Mouse (Mus musculus): ENCODE measurements around the gene Igf2bp3. TPM values are rescaled to one million over a fixed set of nuclear protein-coding genes. Genes with fewer than 3 reads are reported as not detected.

Gene Igf2bp3
- polyA plus RNA-seq, 1 experiment from 2014 or later: 50.5 TPM

- ATAC-seq (ENCODE audit: borderline replicate concordance, extremely low read depth, low FRiP score, low TSS enrichment): peak; percentile 47; the same call in 1 of the 2 replicates
- peaks cover 30% of the 10 kb centered on the region for H3K4me1 ChIP-seq
- H3K9ac ChIP-seq: no peak overlapping the region
Observed at GRCm38 (mm10) chr6:49096421-49096820, 118.3 kb downstream of the Igf2bp3 start.

GRCm38 (mm10) chr6:49094968-49095367 lies 119.8 kb downstream of the Igf2bp3 start:
- H3K9me3 ChIP-seq: no peaks in the 10 kb centered on the region
- peaks cover 30% of the 10 kb centered on the region for H3K4me1 ChIP-seq
- H3K36me3 ChIP-seq: peaks cover 50% of the 10 kb centered on the region
- no peaks in the 10 kb centered on the region for H3K27me3 ChIP-seq
- H3K4me2 ChIP-seq: no peak overlapping the region
- ATAC-seq (ENCODE audit: borderline replicate concordance, extremely low read depth, low FRiP score, low TSS enrichment): no peak
- H3K27ac ChIP-seq: no peak overlapping the region
- no peak overlapping the region for H3K9ac ChIP-seq
- WGBS: 85% methylated on average over 10 of the region's 10 CpGs
- H3K4me3 ChIP-seq: no peak overlapping the region

More at GRCm38 (mm10) chr6:49096421-49096820, 118.3 kb downstream of the Igf2bp3 start:
- Histone ChIP-seq H3K27ac (peak overlapping the region; percentile 84), H3K27me3 (no peaks in the 10 kb centered on the region), H3K9me3 (no peaks in the 10 kb centered on the region), H3K4me2 (peak overlapping the region; percentile 32; the same call in 1 of the 2 replicates), H3K36me3 (peaks cover 35% of the 10 kb centered on the region), H3K4me3 (no peak overlapping the region)
- 49% methylated on average over 7 of the region's 7 CpGs for WGBS

DNA sequence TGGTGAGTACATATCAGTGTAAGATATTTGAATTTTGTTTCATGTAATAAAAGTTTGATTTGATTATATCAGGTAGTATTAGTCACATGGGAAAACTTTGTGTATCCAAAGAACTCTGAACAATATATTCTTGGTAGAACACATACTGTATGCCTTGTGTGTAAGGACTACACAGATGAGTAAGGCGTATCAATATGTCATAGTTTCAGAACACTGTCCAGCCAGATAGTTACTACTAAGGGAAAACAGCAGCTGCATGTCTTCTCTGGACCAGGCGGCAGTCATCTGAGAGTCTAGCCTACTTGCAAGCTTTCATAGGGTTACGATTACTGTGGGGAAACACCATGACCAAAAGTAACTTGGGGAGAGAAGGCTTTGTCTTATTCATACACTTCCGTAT lies 131.7 kb downstream of the Igf2bp3 start:
- WGBS: 88% methylated on average over 4 of the region's 4 CpGs
- no peaks in the 10 kb centered on the region for H3K4me1 ChIP-seq
- H3K36me3 ChIP-seq: peaks cover 52% of the 10 kb centered on the region
- no peaks in the 10 kb centered on the region for H3K9me3 ChIP-seq
- no peak overlapping the region for H3K4me2 ChIP-seq
- no peak overlapping the region for H3K27ac ChIP-seq
- no peak overlapping the region for H3K4me3 ChIP-seq
- no peaks in the 10 kb centered on the region for H3K27me3 ChIP-seq
- ATAC-seq (ENCODE audit: borderline replicate concordance, extremely low read depth, low FRiP score, low TSS enrichment): no peak
- no peak overlapping the region for H3K9ac ChIP-seq

- Histone ChIP-seq H3K9ac (no peak overlapping the region), H3K4me2 (no peak overlapping the region), H3K36me3 (peaks cover 22% of the 10 kb centered on the region), H3K27ac (no peak overlapping the region), H3K27me3 (no peaks in the 10 kb centered on the region), H3K9me3 (no peaks in the 10 kb centered on the region), H3K4me3 (no peak overlapping the region), H3K4me1 (peaks cover 11% of the 10 kb centered on the region)
- WGBS: 72% methylated on average over 1 of the region's 1 CpGs
- ATAC-seq (ENCODE audit: borderline replicate concordance, extremely low read depth, low FRiP score, low TSS enrichment): no peak
Observed at GRCm38 (mm10) chr6:49079313-49079712, 135.4 kb downstream of the Igf2bp3 start.

DNA sequence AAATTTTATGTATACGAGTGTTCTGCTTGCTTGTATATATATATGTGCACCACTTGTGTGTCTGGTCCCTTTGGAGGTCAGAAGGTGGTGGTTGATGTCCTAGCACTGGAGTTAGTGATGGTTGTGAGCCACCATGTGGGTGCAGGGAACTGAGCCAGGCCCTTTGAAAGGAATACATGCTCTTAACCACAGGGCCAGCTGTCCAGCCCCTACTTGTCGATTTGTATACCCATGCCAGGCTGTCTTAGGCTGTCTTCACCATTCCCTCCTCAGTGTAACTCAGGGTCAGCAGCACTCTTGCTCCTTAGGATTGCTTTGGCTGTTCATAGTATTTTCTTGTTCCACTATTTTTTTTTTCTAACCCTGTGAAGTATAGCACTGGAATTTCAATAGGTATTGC lies 136.9 kb downstream of the Igf2bp3 start:
- no peak for ATAC-seq (ENCODE audit: borderline replicate concordance, extremely low read depth, low FRiP score, low TSS enrichment)
- Histone ChIP-seq H3K4me2 (no peak overlapping the region), H3K27ac (no peak overlapping the region), H3K4me1 (peaks cover 12% of the 10 kb centered on the region), H3K9me3 (no peaks in the 10 kb centered on the region), H3K9ac (no peak overlapping the region), H3K36me3 (peaks cover 9% of the 10 kb centered on the region), H3K4me3 (no peak overlapping the region), H3K27me3 (no peaks in the 10 kb centered on the region)
- 73% methylated on average over 2 of the region's 2 CpGs for WGBS

GRCm38 (mm10) chr6:49074117-49074490 lies 140.7 kb downstream of the Igf2bp3 start:
- H3K4me3 ChIP-seq: peak overlapping the region; percentile 79
- H3K36me3 ChIP-seq: no peaks in the 10 kb centered on the region
- H3K4me1 ChIP-seq: peaks cover 12% of the 10 kb centered on the region
- H3K4me2 ChIP-seq: peak overlapping the region; percentile 72
- ATAC-seq (ENCODE audit: borderline replicate concordance, extremely low read depth, low FRiP score, low TSS enrichment): peak; percentile 58; the same call in 1 of the 2 replicates
- H3K27me3 ChIP-seq: no peaks in the 10 kb centered on the region
- H3K9me3 ChIP-seq: no peaks in the 10 kb centered on the region
- peak overlapping the region; percentile 83 for H3K27ac ChIP-seq
- WGBS: 1% methylated on average over 19 of the region's 19 CpGs
- peak overlapping the region; percentile 75 for H3K9ac ChIP-seq

GRCm38 (mm10) chr6:49073304-49074116 lies 141.2 kb downstream of the Igf2bp3 start, which contains the start of gene Malsu1:
Malsu1 (plus strand) TSS chr6:49073795.
- Histone ChIP-seq H3K36me3 (no peaks in the 10 kb centered on the region), H3K4me3 (peak within 1 kb of the TSS; percentile 79), H3K27ac (peak within 1 kb of the TSS; percentile 83), H3K27me3 (no peaks in the 10 kb centered on the region), H3K4me2 (peak within 1 kb of the TSS; percentile 72), H3K4me1 (peaks cover 12% of the 10 kb centered on the region), H3K9me3 (no peaks in the 10 kb centered on the region), H3K9ac (peak within 1 kb of the TSS; percentile 75)
- peak; percentile 94 for ATAC-seq (ENCODE audit: borderline replicate concordance, extremely low read depth, low FRiP score, low TSS enrichment)
- under 1% methylated on average over 49 of the region's 49 CpGs for WGBS

DNA sequence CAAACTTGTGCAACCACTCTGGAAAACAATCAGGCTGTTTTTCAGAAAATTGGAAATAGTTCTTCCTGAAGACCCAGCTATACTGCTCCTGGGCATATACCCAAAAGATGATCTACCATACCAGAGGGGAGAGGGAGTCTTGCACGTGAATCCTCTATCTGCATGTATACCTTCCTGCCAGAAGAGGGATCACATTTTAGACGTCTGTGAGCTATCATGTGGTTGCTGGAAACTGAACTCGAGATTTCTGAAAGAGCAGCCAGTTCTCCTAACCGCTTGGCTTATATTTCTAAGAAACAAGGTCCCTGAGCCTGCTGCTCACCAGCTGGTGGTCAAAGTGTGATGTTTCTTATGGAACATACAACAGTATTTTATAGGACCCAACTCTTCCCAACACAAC lies 146.4 kb downstream of the Igf2bp3 start:
- no peak overlapping the region for H3K4me3 ChIP-seq
- H3K4me1 ChIP-seq: no peaks in the 10 kb centered on the region
- H3K4me2 ChIP-seq: no peak overlapping the region
- no peak overlapping the region for H3K9ac ChIP-seq
- no peaks in the 10 kb centered on the region for H3K36me3 ChIP-seq
- no peak overlapping the region for H3K27ac ChIP-seq
- ATAC-seq (ENCODE audit: borderline replicate concordance, extremely low read depth, low FRiP score, low TSS enrichment): no peak
- H3K27me3 ChIP-seq: no peaks in the 10 kb centered on the region
- 44% methylated on average over 4 of the region's 4 CpGs for WGBS
- H3K9me3 ChIP-seq: no peaks in the 10 kb centered on the region

DNA sequence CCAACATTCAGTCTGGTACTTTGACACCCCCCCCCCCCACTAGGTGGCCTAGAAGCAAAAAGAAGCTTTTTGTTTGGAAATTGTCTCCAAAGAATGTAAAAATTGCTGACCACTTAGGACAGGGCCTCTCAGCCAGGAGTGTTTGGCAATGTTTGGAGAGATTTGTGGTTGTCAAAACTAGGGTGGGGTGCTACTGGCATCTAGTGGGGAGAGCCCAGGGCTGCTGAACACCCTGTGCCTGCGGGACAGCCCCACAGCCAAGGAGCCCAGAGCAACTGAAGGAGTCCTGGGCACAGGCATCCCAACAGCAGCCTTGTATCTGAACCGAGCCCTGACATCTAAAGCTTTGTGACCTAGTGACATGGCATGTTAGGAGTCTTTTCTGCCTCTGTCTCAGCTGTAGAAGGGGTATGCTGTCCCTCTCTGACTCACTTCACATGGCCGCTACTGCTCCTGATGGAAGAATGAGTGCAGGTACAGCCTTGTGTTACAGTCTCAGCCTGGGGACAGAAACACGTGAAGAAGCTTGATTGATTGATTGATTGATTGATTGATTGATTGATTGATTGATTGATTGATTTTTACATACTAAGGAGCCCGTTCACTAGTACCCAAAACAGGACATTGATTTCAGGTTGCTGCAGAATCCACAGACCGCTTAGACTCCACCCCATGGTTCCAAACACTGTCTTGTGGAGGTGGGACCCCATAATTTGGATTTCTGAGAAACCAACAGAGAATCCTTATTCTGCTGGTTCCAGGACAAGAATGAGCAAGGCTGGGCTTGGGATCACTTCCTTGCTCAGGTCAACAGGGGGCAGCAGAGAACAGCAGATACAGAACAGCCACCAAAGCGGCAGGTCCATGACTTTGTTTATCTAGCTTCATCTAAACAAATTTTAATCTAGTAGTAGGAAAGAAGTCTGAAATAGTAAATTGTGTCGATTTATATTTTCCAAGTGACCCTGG lies 157.4 kb downstream of the Igf2bp3 start:
- Histone ChIP-seq H3K9ac (no peak overlapping the region), H3K9me3 (no peaks in the 10 kb centered on the region), H3K4me3 (no peak overlapping the region), H3K27ac (no peak overlapping the region), H3K4me2 (no peak overlapping the region), H3K4me1 (no peaks in the 10 kb centered on the region), H3K36me3 (no peaks in the 10 kb centered on the region), H3K27me3 (no peaks in the 10 kb centered on the region)
- WGBS: 33% methylated on average over 8 of the region's 8 CpGs
- no peak for ATAC-seq (ENCODE audit: borderline replicate concordance, extremely low read depth, low FRiP score, low TSS enrichment)

DNA sequence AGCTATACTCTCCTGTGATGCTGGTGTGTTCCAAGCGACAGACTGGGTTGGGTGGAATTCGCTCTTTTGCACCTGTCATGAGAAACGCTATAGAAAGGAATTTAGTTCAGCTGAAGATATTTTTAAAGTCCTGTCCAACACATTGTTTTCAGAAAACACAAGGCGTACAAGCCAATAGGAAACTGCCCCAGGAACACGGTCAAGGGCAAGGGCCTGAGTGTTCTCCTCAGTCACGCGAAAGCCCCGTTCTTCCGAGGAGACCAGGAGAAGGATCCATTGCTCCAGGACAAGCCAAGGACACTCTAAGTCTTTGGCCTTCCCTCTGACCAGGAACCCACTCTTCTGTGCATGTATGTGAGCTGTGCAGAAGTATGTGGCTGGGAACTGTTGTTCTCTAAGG lies 158.7 kb downstream of the Igf2bp3 start:
- H3K4me1 ChIP-seq: no peaks in the 10 kb centered on the region
- H3K36me3 ChIP-seq: no peaks in the 10 kb centered on the region
- no peak overlapping the region for H3K4me3 ChIP-seq
- no peaks in the 10 kb centered on the region for H3K9me3 ChIP-seq
- no peaks in the 10 kb centered on the region for H3K27me3 ChIP-seq
- no peak overlapping the region for H3K27ac ChIP-seq
- H3K4me2 ChIP-seq: no peak overlapping the region
- 69% methylated on average over 9 of the region's 9 CpGs for WGBS
- no peak for ATAC-seq (ENCODE audit: borderline replicate concordance, extremely low read depth, low FRiP score, low TSS enrichment)
- H3K9ac ChIP-seq: no peak overlapping the region

- H3K9ac ChIP-seq: no peak overlapping the region
- no peaks in the 10 kb centered on the region for H3K9me3 ChIP-seq
- no peaks in the 10 kb centered on the region for H3K4me1 ChIP-seq
- no peaks in the 10 kb centered on the region for H3K36me3 ChIP-seq
- no peak overlapping the region for H3K27ac ChIP-seq
- no peak for ATAC-seq (ENCODE audit: borderline replicate concordance, extremely low read depth, low FRiP score, low TSS enrichment)
- no peak overlapping the region for H3K4me2 ChIP-seq
- 28% methylated on average over 7 of the region's 7 CpGs for WGBS
- no peaks in the 10 kb centered on the region for H3K27me3 ChIP-seq
- no peak overlapping the region for H3K4me3 ChIP-seq
Observed at GRCm38 (mm10) chr6:49055256-49055733, 159.5 kb downstream of the Igf2bp3 start.
